Mouse (Mus musculus) neural tube, embryonic 11.5 days (tissue): Measurements from ENCODE around the gene Kif1b. TPM values are rescaled to one million over a fixed set of nuclear protein-coding genes. Genes with fewer than 3 reads are reported as not detected.

Experiments
- ATAC-seq: fragments of 200-750 bp; cut with Nextera tagmentation; 2 replicates; pipeline ENCODE4 v1.8.0; 2017; ENCODE audit warnings: moderate number of reproducible peaks, mild to moderate bottlenecking, moderate TSS enrichment, moderate library complexity; ENCODE audit not compliant: insufficient read depth, low FRiP score, low TSS enrichment
- DNase-seq: peaks from one replicate; pipeline ENCODE4 v3.0.0-alpha.2; 2015; ENCODE audit warnings: low spot score
- H3K27ac ChIP-seq: fragments of 300-500 bp; sonication (generic); 2 replicates; pipeline ENCODE4 v1.5.1; 2014; ENCODE audit warnings: low read depth, mild to moderate bottlenecking, low read length
- H3K27me3 ChIP-seq: fragments of 300-500 bp; sonication (generic); 2 replicates; pipeline ENCODE4 v1.6.1; 2014; ENCODE audit warnings: mild to moderate bottlenecking, low read length, mixed read lengths; ENCODE audit not compliant: control insufficient read depth, insufficient read depth
- H3K36me3 ChIP-seq: fragments of 300-500 bp; sonication (generic); 2 replicates; pipeline ENCODE4 v1.6.1; 2014; ENCODE audit warnings: mild to moderate bottlenecking, low read length, moderate library complexity, mixed read lengths; ENCODE audit not compliant: control insufficient read depth, insufficient read depth
- H3K4me1 ChIP-seq: fragments of 300-500 bp; sonication (generic); 2 replicates; pipeline ENCODE4 v1.6.1; 2014; ENCODE audit warnings: low read length, mixed read lengths; ENCODE audit not compliant: control insufficient read depth, insufficient read depth
- H3K4me2 ChIP-seq: fragments of 300-500 bp; sonication (generic); 2 replicates; pipeline ENCODE4 v1.6.1; 2014; ENCODE audit warnings: low read depth, mild to moderate bottlenecking, moderate library complexity
- H3K4me3 ChIP-seq: fragments of 300-500 bp; sonication (generic); 2 replicates; pipeline ENCODE4 v1.5.1; 2014; ENCODE audit warnings: low read depth, low read length
- H3K9ac ChIP-seq: fragments of 300-500 bp; sonication (generic); 2 replicates; pipeline ENCODE4 v1.6.1; 2014; ENCODE audit warnings: mild to moderate bottlenecking, low read length
- H3K9me3 ChIP-seq: fragments of 300-500 bp; sonication (generic); 2 replicates; pipeline ENCODE4 v1.6.1; 2016; ENCODE audit warnings: low read length; ENCODE audit not compliant: control insufficient read depth
- WGBS: fragments of 180-500 bp; shearing (Covaris S2); extraction: QIAGEN DNeasy Blood & Tissue Kit; methylation state at CpG from one replicate; pipeline ENCODE4 v1.1.7; 2014; 5-methylcytosine and 5-hydroxymethylcytosine counted together
- polyA plus RNA-seq: library from polyadenylated mRNA; unstranded; fragments of >200 nt; fragmentation: Nextera tagmentation; extraction: Ambion mirVana; gene quantifications from 2 replicates; pipeline ENCODE4 v1.2.1, GENCODE M21; 2014

The Kif1b gene
- polyA plus RNA-seq, 1 experiment from 2014 or later: 104 TPM

DNA sequence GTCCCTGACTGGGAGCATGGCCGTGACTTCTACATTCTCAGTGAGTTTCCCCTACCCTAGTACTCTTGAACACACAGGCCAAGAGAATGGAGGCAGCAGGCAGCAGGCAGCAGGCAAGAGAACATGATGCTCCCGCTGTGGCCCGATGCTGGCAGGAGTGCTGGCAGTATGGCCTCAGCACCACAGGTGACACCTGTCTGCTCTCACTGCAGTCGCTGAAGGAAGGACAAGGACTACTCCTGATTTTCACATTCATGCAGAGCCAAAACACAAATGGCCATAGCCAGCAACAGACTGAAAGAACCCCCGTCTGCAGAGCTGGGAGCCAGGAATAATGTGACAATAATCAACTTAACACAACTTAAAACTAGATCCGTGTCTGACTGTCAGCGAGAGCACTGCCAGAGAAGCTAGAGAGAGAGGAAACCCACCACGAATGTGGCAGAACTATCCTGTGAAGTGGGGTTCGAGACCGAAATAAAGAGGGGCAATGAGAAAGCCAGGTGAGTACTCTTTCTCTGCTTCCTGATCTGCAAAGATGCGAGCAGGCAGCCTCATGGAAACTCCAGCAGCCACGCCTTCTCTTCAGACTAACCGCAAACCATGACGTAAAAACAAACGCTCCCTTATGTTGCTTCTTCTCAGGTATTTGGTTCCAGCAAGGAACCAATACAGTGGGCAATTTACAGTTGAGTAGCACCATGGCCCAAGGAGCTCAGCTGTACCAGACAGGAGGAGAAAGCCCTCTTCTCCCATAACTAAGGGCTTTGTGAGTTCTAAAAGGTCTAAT, 50.8 kb downstream of the Kif1b start:
- WGBS: 92% methylated on average over 15 of the region's 15 CpGs
- Histone ChIP-seq H3K36me3 (no peaks in the 10 kb centered on the region), H3K27me3 (no peaks in the 10 kb centered on the region), H3K9ac (0 out of 2 replicates have a peak overlapping the region, but pooled peaks have one; percentile 24), H3K4me3 (no peak overlapping the region), H3K4me2 (no peak overlapping the region), H3K27ac (peak overlapping the region; percentile 88), H3K9me3 (no peaks in the 10 kb centered on the region), H3K4me1 (peaks cover 18% of the 10 kb centered on the region)
- DNase-seq: no peak
- ATAC-seq: no peak

DNA sequence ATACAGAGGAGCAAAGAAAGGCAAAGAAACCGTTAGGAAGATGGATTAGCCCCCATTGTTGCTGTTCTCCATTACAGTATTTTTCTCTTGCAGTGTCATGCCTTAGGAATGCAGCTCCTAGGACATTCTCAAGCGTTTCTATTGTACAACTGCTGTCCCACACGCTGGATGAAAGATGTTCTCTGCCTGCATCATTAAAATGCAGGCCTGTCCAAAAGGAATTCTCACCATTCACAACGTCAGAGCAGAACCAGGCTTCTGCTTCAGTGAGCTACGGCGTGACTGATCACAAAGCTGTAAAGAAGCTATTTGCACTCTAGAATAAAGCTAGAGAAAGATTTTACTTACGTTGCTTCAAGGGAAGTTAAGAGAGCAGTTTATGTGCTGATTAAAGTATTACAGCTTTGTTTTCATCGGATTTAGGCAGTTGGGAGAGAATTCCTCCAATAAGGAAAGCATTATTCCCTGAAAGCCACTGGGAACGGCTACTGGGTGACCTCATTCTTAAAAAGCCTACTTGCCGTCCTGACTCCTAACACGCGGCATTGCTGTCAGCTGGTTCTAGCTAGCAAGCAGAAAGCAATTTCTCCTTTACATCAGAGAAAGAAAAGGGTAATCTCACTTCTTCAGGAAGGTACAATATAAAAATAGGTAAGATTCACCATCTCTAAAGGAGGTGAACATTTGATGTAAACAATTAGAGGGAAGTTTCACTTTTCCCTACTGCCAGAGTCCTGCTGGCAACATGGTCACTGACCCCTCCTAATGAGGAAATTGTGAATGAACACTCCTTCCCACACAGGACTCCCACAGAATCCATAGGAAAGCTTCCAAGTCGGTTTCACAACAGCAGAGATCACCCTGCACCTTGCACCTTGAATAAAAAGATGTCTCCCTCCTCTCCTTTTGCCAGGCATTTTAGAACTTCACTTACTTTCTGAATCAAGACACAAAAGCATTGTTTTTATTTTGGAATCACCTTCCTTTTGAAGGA, 51.9 kb downstream of the Kif1b start:
- no peaks in the 10 kb centered on the region for H3K36me3 ChIP-seq
- H3K4me3 ChIP-seq: no peak overlapping the region
- H3K27ac ChIP-seq: peak overlapping the region; percentile 88
- 28% methylated on average over 13 of the region's 13 CpGs for WGBS
- ATAC-seq: peak; percentile 94
- peaks cover 18% of the 10 kb centered on the region for H3K4me1 ChIP-seq
- 0 out of 2 replicates have a peak overlapping the region, but pooled peaks have one; percentile 2 for H3K9ac ChIP-seq
- H3K9me3 ChIP-seq: no peaks in the 10 kb centered on the region
- peak overlapping the region; percentile 4; the same call in 1 of the 2 replicates for H3K4me2 ChIP-seq
- DNase-seq: peak; percentile 63
- no peaks in the 10 kb centered on the region for H3K27me3 ChIP-seq

DNA sequence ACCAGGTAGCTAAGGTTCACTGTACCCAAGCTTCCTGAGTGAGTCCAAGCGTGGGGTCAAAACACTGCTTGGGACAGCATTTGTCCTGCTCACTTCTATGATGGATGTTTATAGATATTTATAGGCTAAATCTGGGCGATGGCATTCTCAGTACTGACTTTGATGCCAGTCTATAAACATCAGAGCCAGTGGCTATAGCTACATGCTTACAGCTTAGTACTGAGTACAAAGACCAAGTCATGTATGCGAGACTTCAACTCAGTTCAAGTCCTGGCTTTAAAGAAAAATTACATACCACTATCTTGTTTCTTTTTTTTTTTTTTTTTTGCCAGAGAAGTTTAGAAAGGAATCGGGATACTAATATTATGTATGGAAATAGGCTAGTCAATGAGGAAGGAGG, 52.7 kb downstream of the Kif1b start:
- no peak overlapping the region for H3K4me2 ChIP-seq
- H3K27me3 ChIP-seq: no peaks in the 10 kb centered on the region
- DNase-seq: no peak
- H3K4me3 ChIP-seq: no peak overlapping the region
- H3K9me3 ChIP-seq: no peaks in the 10 kb centered on the region
- H3K9ac ChIP-seq: no peak overlapping the region
- WGBS: 45% methylated on average over 4 of the region's 4 CpGs
- peak overlapping the region; percentile 24; the same call in 1 of the 2 replicates for H3K27ac ChIP-seq
- peaks cover 18% of the 10 kb centered on the region for H3K4me1 ChIP-seq
- no peaks in the 10 kb centered on the region for H3K36me3 ChIP-seq
- ATAC-seq: peak; percentile 40; the same call in 1 of the 2 replicates

DNA sequence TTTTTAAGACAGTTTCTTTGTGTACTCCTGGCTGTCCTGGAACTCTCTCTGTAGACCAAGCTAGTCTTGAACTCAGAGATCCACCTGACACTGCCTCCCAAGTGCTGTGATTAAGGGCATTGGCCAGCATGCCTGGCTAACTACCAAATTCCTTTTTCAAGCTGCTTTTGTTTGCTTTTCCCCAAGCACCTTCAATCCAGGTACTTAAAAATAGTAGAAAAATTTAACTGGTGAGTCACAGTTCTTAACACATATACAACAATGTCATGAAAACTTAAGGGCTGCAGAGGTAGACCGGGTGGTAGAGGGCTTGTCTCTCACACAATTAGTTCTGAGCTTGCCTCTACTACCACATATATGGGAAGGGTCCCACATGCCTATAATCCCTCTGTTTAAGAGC, 58.2 kb downstream of the Kif1b start:
- peaks cover 5% of the 10 kb centered on the region; the same call in 1 of the 2 replicates for H3K36me3 ChIP-seq
- no peak overlapping the region for H3K27ac ChIP-seq
- no peaks in the 10 kb centered on the region for H3K27me3 ChIP-seq
- H3K4me2 ChIP-seq: no peak overlapping the region
- DNase-seq (no peak), ATAC-seq (no peak)
- H3K9me3 ChIP-seq: no peaks in the 10 kb centered on the region
- no peak overlapping the region for H3K4me3 ChIP-seq
- WGBS: 90% methylated on average over 1 of the region's 1 CpGs
- H3K9ac ChIP-seq: no peak overlapping the region
- H3K4me1 ChIP-seq: peaks cover 13% of the 10 kb centered on the region

DNA sequence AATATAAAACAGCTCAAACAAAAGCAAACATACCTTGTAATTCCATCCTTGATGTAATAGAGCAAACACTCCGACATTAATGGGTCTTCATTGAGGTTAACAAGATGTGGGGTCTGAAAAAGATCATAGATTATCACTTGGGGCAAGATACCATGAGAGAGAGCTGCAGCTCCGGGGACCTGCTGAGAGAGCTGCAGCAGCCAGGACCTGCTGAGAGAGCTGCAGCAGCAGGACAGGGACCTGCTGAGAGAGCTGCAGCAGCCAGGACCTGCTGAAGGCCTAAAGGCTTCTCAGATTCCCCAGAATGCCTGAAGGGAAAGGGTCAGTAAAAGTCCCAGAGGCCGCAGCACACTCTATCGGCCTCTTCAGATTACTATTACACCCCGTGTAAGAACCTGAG, 59.7 kb downstream of the Kif1b start:
- Histone ChIP-seq H3K36me3 (peaks cover 8% of the 10 kb centered on the region), H3K4me2 (no peak overlapping the region), H3K27me3 (no peaks in the 10 kb centered on the region), H3K9ac (0 out of 2 replicates have a peak overlapping the region, but pooled peaks have one; percentile 7), H3K27ac (peak overlapping the region; percentile 83), H3K9me3 (no peaks in the 10 kb centered on the region), H3K4me3 (no peak overlapping the region), H3K4me1 (peaks cover 12% of the 10 kb centered on the region)
- DNase-seq (peak; percentile 29), ATAC-seq (no peak)
- 58% methylated on average over 5 of the region's 5 CpGs for WGBS

DNA sequence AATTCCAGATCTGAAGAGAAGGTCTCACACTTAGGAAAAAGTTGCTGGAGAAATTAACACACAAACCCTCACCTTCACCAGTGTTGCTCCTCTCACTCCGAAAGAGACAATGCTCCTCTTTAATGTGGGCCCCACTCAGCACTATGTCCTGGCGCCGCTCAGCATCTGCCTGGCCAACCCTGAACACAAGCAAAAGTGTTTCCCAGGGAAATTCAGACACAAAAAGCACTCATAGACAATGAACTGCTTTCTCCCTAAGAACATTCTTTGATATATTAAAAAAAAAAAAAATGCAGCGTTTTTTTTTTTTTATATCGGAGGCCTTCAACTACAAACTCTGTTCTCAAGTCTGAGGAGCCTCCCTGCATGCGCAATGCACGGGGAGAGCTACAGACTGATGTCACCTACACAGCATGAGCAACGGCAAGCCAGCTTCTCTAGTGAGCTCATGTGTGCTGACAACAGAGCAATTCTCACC, 60.3 kb downstream of the Kif1b start:
- peak overlapping the region; percentile 72 for H3K27ac ChIP-seq
- H3K4me1 ChIP-seq: peaks cover 12% of the 10 kb centered on the region
- no peak overlapping the region for H3K4me2 ChIP-seq
- no peak overlapping the region for H3K9ac ChIP-seq
- ATAC-seq (no peak; the same call in 1 of the 2 replicates), DNase-seq (peak; percentile 54)
- peaks cover 8% of the 10 kb centered on the region for H3K36me3 ChIP-seq
- no peaks in the 10 kb centered on the region for H3K9me3 ChIP-seq
- no peaks in the 10 kb centered on the region for H3K27me3 ChIP-seq
- no peak overlapping the region for H3K4me3 ChIP-seq
- WGBS: 33% methylated on average over 8 of the region's 8 CpGs

DNA sequence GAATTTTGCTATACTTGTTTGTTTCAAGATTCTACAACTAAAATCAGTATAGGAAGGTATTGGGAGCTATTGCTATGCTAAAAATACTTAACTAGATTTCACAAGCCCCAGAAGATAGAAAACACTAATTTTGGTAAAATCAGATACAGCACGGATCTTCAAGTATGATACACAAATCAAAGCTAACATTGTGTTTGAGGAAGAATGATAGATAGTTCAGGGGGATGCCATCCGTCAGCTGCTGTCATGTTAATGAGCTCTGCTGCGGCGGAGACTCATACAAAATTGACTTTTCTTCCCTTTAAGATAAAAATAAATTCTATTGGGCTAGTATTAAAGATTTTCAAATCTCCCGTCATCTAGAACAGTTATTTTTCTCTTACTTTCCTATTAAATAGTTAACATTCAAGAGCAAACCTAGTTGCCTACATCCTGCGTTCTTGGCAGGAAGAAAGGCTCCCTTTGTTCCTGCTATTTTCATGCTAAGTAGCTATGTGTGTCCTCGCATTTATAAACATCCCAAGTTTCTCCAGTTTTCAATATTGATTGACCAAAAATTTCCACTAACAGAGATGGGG, 60.8 kb downstream of the Kif1b start:
- peaks cover 8% of the 10 kb centered on the region for H3K36me3 ChIP-seq

DNA sequence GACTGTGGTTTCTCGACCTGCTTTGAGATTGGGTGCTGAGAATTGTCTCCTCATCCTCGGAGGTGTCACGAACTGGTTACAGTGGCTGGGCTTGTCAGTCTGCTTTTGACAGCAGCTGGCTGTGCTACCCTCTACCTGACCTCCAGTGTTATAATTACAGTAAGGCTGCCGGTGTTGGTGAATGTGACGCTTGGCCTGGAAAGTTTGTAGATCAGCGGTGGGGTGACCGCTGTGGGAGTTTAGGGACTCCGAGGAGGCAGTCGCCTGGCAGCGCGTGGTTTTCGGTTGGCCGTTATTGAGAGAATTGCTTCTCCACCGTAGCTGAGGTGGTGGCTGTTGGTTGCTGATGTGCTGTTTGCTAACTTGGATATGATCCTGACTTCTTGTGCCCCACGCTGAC, 70.5 kb downstream of the Kif1b start:
- peaks cover 11% of the 10 kb centered on the region for H3K36me3 ChIP-seq
- no peaks in the 10 kb centered on the region for H3K27me3 ChIP-seq
- WGBS: 92% methylated on average over 15 of the region's 15 CpGs
- ATAC-seq: no peak
- H3K9ac ChIP-seq: no peak overlapping the region
- peaks cover 4% of the 10 kb centered on the region; the same call in 1 of the 2 replicates for H3K4me1 ChIP-seq
- no peaks in the 10 kb centered on the region for H3K9me3 ChIP-seq
- no peak overlapping the region for H3K4me2 ChIP-seq
- DNase-seq: no peak
- H3K4me3 ChIP-seq: no peak overlapping the region
- no peak overlapping the region for H3K27ac ChIP-seq

More for the DNA sequence above, 60.8 kb downstream of the Kif1b start:
- Histone ChIP-seq H3K9ac (no peak overlapping the region), H3K4me3 (no peak overlapping the region), H3K27ac (peak overlapping the region; percentile 72), H3K27me3 (no peaks in the 10 kb centered on the region), H3K4me2 (no peak overlapping the region), H3K9me3 (no peaks in the 10 kb centered on the region), H3K4me1 (peaks cover 12% of the 10 kb centered on the region)
- no peak for ATAC-seq
- DNase-seq: peak; percentile 51
- 39% methylated on average over 7 of the region's 7 CpGs for WGBS
